Mouse (Mus musculus) lung, postnatal 0 days (tissue): ENCODE measurements around the gene Dnajc12. TPM values are rescaled to one million over a fixed set of nuclear protein-coding genes. Genes with fewer than 3 reads are reported as not detected.
"Not testable (repeated sequence)": the region's sequence is repeated elsewhere in the genome, so short reads cannot be mapped to it uniquely, and the experiment has no call there.

Source experiments
- ATAC-seq: fragments of 200-750 bp; cut with Nextera tagmentation; 2 replicates; pipeline ENCODE4 v1.8.0; 2017; ENCODE audit warnings: moderate library complexity
- DNase-seq: peaks from one replicate; pipeline ENCODE4 v3.0.0-alpha.2; 2016; ENCODE audit warnings: low spot score
- H3K27ac ChIP-seq: fragments of 300-500 bp; sonication (generic); 2 replicates; pipeline ENCODE4 v1.5.1; 2014; ENCODE audit warnings: antibody characterized with exemption, mild to moderate bottlenecking, low read length, mixed read lengths
- H3K27me3 ChIP-seq: fragments of 300-500 bp; sonication (generic); replicated peaks from 2 replicates; pipeline ENCODE4 v1.6.1; 2014; ENCODE audit warnings: low read length, mixed read lengths; ENCODE audit not compliant: insufficient read depth
- H3K36me3 ChIP-seq: fragments of 300-500 bp; sonication (generic); 2 replicates; pipeline ENCODE4 v1.6.1; 2014; ENCODE audit warnings: low read length, mixed read lengths; ENCODE audit not compliant: insufficient read depth
- H3K4me1 ChIP-seq: fragments of 300-500 bp; sonication (generic); 2 replicates; pipeline ENCODE4 v1.6.1; 2014; ENCODE audit warnings: antibody characterized with exemption, low read depth, low read length, mixed read lengths; ENCODE audit not compliant: insufficient read depth
- H3K4me2 ChIP-seq: fragments of 300-500 bp; sonication (generic); replicated peaks from 2 replicates; pipeline ENCODE4 v1.6.1; 2014; ENCODE audit warnings: low read depth, mild to moderate bottlenecking, low read length, moderate library complexity, mixed read lengths
- H3K4me3 ChIP-seq: fragments of 300-500 bp; sonication (generic); 2 replicates; pipeline ENCODE4 v1.5.1; 2014; ENCODE audit warnings: low read depth, low read length
- H3K9ac ChIP-seq: fragments of 300-500 bp; sonication (generic); replicated peaks from 2 replicates; pipeline ENCODE4 v1.6.1; 2014; ENCODE audit warnings: low read depth, mild to moderate bottlenecking
- H3K9me3 ChIP-seq: fragments of 300-500 bp; sonication (generic); 2 replicates; pipeline ENCODE4 v1.6.1; 2016; ENCODE audit warnings: low read length, mixed read lengths
- CTCF ChIP-seq: IDR thresholded peaks from 2 replicates; pipeline ENCODE4 v1.5.1; 2016; ENCODE audit warnings: antibody characterized with exemption, mild to moderate bottlenecking
- EP300 ChIP-seq: IDR thresholded peaks from 2 replicates; pipeline ENCODE4 v1.6.1; 2016; ENCODE audit warnings: antibody characterized with exemption, mild to moderate bottlenecking, control low read depth
- WGBS: fragments of 180-500 bp; shearing (Covaris S2); extraction: QIAGEN DNeasy Blood & Tissue Kit; methylation state at CpG from one replicate; pipeline ENCODE4 v1.1.7; 2014; 5-methylcytosine and 5-hydroxymethylcytosine counted together
- polyA plus RNA-seq: library from polyadenylated mRNA; unstranded; fragments of >200 nt; fragmentation: Nextera tagmentation; extraction: Ambion mirVana; gene quantifications from 2 replicates; pipeline ENCODE4 v1.2.1, GENCODE M21; 2015

The Dnajc12 gene
- polyA plus RNA-seq, 1 experiment from 2014 or later: 18.4 TPM

GRCm38 (mm10) chr10:63402731-63403504 is 20.7 kb downstream of the Dnajc12 start:
- Histone ChIP-seq H3K4me2 (no peak overlapping the region), H3K27ac (no peak overlapping the region), H3K9ac (no peak overlapping the region), H3K36me3 (no peaks in the 10 kb centered on the region), H3K4me3 (no peak overlapping the region), H3K4me1 (no peaks in the 10 kb centered on the region), H3K9me3 (no peaks in the 10 kb centered on the region), H3K27me3 (no peaks in the 10 kb centered on the region)
- TF ChIP-seq CTCF (no peak), EP300 (no peak)
- ATAC-seq: no peak
- 79% methylated on average over 5 of the region's 5 CpGs for WGBS
- no peak for DNase-seq

GRCm38 (mm10) chr10:63403636-63404035 is 21.4 kb downstream of the Dnajc12 start:
- no peaks in the 10 kb centered on the region for H3K9me3 ChIP-seq
- no peak overlapping the region for H3K9ac ChIP-seq
- DNase-seq (no peak), ATAC-seq (no peak)
- 79% methylated on average over 2 of the region's 2 CpGs for WGBS
- H3K27ac ChIP-seq: no peak overlapping the region
- H3K4me3 ChIP-seq: no peak overlapping the region
- H3K4me1 ChIP-seq: no peaks in the 10 kb centered on the region
- no peak overlapping the region for H3K4me2 ChIP-seq
- no peak for TF ChIP-seq EP300
- TF ChIP-seq CTCF: no peak
- no peaks in the 10 kb centered on the region for H3K36me3 ChIP-seq
- no peaks in the 10 kb centered on the region for H3K27me3 ChIP-seq

- Histone ChIP-seq H3K4me2 (no peak overlapping the region), H3K36me3 (no peaks in the 10 kb centered on the region), H3K27ac (no peak overlapping the region), H3K27me3 (no peaks in the 10 kb centered on the region), H3K9me3 (no peaks in the 10 kb centered on the region), H3K9ac (no peak overlapping the region), H3K4me3 (no peak overlapping the region), H3K4me1 (no peaks in the 10 kb centered on the region)
- no peak for DNase-seq
- no peak for ATAC-seq
- no peak for TF ChIP-seq CTCF
- TF ChIP-seq EP300: no peak
- 45% methylated on average over 16 of the region's 16 CpGs for WGBS
Observed at GRCm38 (mm10) chr10:63410162-63410956, 28.1 kb downstream of the Dnajc12 start.

- H3K4me3 ChIP-seq, ATAC-seq, H3K9ac ChIP-seq, H3K9me3 ChIP-seq, H3K36me3 ChIP-seq, H3K4me1 ChIP-seq, H3K4me2 ChIP-seq, H3K27me3 ChIP-seq, DNase-seq, H3K27ac ChIP-seq: not testable (repeated sequence)
- 95% methylated on average over 4 of the region's 7 CpGs for WGBS
Observed at GRCm38 (mm10) chr10:63411674-63412073, 29.4 kb downstream of the Dnajc12 start.

- H3K27me3 ChIP-seq: no peaks in the 10 kb centered on the region
- H3K36me3 ChIP-seq: no peaks in the 10 kb centered on the region
- no peak overlapping the region for H3K27ac ChIP-seq
- H3K4me1 ChIP-seq: no peaks in the 10 kb centered on the region
- ATAC-seq (no peak), DNase-seq (no peak)
- no peak overlapping the region for H3K4me2 ChIP-seq
- H3K9me3 ChIP-seq: no peaks in the 10 kb centered on the region
- WGBS: 88% methylated on average over 17 of the region's 17 CpGs
- no peak overlapping the region for H3K4me3 ChIP-seq
- H3K9ac ChIP-seq: no peak overlapping the region
- TF ChIP-seq EP300: no peak
- no peak for TF ChIP-seq CTCF
Observed at GRCm38 (mm10) chr10:63412756-63413155, 30.5 kb downstream of the Dnajc12 start.

GRCm38 (mm10) chr10:63415287-63415686 is 33.0 kb downstream of the Dnajc12 start:
- Histone ChIP-seq H3K27me3 (no peaks in the 10 kb centered on the region), H3K4me2 (no peak overlapping the region), H3K4me3 (no peak overlapping the region), H3K9me3 (no peaks in the 10 kb centered on the region), H3K4me1 (no peaks in the 10 kb centered on the region), H3K27ac (no peak overlapping the region; the same call in 1 of the 2 replicates), H3K36me3 (no peaks in the 10 kb centered on the region), H3K9ac (no peak overlapping the region)
- ATAC-seq (no peak), DNase-seq (no peak)
- TF ChIP-seq EP300: no peak
- TF ChIP-seq CTCF: no peak
- 24% methylated on average over 7 of the region's 7 CpGs for WGBS
